Mouse (Mus musculus): ENCODE data around the gene Rnf103. TPM values are rescaled to one million over a fixed set of nuclear protein-coding genes. Genes with fewer than 3 reads are reported as not detected.

Gene Rnf103
- 15.8 and 16.4 TPM in 2 replicates for polyA plus RNA-seq (2012; rRNA removed)

DNA sequence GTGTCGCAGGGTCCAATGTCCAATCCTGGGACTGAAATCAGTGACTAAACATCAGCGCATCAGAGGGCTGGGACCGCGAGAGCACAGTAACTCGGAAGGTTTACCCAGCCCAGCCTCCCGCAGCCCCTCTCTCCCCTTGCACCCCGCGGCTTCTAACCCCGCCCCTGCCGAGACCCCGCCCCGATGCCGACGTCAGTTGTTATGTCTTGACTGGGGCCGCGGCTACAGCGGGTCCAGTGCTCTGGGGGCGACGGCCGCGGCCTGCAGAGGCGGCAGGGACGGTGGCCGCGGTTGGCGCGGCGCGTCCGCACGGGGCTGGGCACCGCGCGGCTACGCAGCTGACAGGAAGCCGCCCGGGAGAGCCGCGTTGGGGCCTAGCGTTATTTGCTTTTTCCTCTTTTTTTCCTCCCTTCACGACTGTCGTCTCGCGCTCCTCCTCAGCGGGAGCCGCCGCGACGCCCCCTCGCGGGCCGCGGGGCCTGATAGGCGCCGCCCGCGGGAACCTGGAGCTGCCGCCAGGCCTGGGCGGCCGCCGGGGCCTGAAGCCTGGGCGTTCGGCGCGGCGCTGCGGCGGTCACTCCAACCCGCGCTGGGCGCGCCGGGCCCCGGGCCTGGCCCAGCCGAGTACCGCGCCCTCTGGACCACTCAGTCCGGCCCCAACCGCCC lies at the start of gene Rnf103:
Gene Rnf103 (plus strand): TSS at position 220 of the 666 bp plus-strand sequence.

DNA sequence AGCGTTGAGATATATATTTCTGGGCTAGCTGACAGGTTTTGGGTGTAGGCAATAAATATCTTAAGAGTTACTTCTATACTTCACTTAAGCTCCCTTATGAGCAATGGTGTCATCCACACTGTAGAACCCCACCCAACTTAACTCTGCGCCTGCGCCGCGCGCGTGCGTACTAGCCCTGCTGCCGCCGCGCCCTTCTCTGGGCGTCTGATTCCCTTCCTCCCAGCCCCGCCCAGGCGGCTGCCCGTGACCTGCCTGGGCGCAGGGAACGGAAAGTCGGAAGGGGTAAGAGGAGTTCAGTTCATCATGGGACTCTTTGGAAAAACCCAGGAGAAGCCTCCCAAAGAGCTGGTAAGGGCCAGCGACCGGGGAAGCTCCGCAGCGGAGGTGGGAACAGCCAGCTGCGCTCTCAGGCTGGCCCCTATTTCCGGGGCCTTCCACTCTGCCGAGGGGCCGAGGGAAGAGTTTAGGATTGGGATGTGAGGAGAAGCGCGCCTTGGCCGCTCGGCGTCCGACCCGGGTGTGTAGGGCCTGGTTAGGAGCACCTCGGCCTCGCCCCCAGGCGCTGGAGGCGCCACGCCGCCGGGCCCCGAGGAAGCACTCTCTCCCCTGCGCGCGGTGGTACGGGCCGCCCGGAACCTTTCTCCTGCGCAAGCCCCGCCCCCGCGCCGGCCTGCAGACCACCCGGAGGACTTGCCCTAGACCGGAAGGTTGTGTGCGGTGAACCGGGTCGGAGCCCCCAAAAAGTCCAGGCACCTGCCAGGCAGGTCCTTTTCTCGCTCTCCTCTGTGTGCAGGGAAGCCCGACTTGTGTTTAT lies 50.2 kb downstream of the Rnf103 start, which contains the start of gene Chmp3:
Gene Chmp3 (plus strand): TSS at position 112 of the 814 bp plus-strand sequence.

Other genes starting within 250 kb of the Rnf103 start
- 21.3 and 23.8 TPM in 2 replicates for gene Krcc1, start 222.2 kb upstream of the Rnf103 start, polyA plus RNA-seq (2012; rRNA removed)
- gene Smyd1, start 171.7 kb upstream of the Rnf103 start, polyA plus RNA-seq (2012; rRNA removed): 1.8 and 9.5 TPM in 2 replicates
- not detected in 2 replicates for gene Cd8b1, start 171.1 kb upstream of the Rnf103 start, polyA plus RNA-seq (2012; rRNA removed)
- not detected in 2 replicates for gene Cd8a, start 120.5 kb upstream of the Rnf103 start, polyA plus RNA-seq (2012; rRNA removed)
- gene Rmnd5a, start 53.3 kb upstream of the Rnf103 start, polyA plus RNA-seq (2012; rRNA removed): 26.7 and 42.8 TPM in 2 replicates
- 56.4 and 70.1 TPM in 2 replicates for gene Chmp3, start 49.9 kb downstream of the Rnf103 start, polyA plus RNA-seq (2012; rRNA removed)
- 82.5 and 83.9 TPM in 2 replicates for gene Kdm3a, start 139.1 kb downstream of the Rnf103 start, polyA plus RNA-seq (2012; rRNA removed)
- gene Reep1, start 213.7 kb downstream of the Rnf103 start, polyA plus RNA-seq (2012; rRNA removed): 29.1 and 39.4 TPM in 2 replicates

Data from central nervous system, embryonic 11.5 days (tissue).